Mouse (Mus musculus): ENCODE measurements around the gene Hps5.
"Not testable (repeated sequence)": the region's sequence is repeated elsewhere in the genome, so short reads cannot be mapped to it uniquely, and the experiment has no call there.

Hps5 gene

DNA sequence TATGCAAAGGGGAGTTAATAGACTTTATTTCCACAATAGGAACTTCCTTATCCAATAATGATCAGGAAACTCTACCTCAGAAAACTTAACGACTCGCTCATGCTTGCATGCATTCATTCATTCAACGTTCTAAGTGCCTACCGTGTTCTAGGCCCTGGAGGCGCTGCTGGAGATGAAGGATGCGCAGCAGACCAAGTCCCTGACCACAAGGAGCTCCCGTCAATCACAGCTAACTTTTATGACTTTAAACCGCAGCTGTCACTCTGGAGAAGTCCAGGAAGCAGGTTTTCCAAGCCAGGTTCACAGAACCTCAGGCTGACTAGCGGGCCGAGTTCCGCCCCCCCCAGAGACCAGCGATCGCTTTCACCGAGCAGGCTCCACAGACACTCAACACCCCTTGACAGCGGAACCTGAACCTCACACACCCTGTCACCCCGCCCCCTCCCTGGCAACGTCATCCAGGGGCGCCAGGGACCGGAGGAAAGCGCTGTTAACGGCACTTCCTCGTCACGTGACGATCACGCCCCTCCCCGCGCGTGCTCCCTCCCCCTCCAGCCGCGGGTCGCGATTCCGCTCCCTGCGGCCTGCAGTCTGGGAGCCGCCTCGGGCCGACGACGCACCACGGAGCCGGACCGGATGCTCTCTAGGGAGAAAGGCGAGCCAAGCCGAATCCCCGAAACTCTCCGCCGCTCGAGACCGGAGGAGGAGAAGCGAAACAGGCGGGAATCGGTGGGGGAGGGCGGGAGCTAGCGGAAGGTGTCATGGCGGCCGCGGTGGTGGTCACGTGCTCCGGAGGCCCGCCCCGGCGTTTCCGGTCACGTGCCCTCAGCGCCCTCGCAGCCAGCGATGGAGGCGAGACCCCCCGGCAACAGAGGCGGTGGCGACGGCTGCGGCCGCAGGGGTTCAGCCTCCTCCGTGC is at the start of gene Hps5, which contains the start of gene Gtf2h1:
Gene Hps5, minus strand, starts transcription at position 778 of the 919 bp plus-strand sequence.
Gene Gtf2h1, plus strand, starts transcription at position 817 of the 919 bp plus-strand sequence.
- DNase-seq = peak; percentile 99

GRCm38 (mm10) chr7:46845211-46845977 is 49.5 kb upstream of the Hps5 start:
- peak; percentile 97 for DNase-seq

DNA sequence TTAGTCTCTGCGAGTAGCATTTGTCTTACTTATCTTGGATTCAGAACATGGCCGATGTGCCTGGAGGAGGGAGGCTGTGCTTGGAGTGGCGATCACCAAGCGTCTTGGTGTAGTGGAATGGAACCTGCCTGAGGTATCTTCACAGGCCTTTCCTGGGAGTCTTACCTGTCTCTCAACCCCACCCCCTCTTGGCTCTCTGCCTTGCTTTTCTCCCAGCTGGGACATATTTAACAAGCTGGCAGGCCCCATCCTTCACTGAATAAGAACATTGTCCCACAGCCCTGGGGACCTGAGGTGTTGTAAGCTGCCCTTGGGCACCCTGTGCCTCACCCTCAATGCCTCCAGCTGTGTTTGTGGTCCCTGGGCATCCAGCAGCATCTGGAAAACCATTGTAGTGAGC is 47.7 kb upstream of the Hps5 start:
- no peak for DNase-seq

DNA sequence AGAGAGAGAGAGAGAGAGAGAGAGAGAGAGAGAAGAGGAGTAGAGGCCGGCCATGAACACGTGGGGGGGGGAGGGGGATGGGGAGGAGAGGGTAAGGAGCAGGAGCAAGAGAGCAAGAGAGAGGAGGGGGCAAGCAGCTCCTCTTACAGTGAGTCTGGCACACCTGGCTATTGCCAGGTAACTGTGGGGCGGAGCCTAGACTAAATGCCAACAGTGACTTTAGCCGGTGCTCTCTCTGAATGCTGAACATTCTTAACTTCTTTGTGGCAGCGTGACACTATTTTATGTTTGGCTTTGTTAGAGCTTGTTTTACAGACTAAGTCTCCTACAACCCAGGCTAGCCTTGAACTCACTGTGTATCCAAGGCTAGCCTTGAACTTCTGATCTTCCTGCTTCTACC is 46.4 kb upstream of the Hps5 start:
- DNase-seq = peak in 1 of 2 experiments; percentile 47

- no peak for DNase-seq
These were observed 45.1 kb upstream of the Hps5 start, which contains the start of gene Ldha for GRCm38 (mm10) chr7:46840787-46841525. Ldha (plus strand) TSS chr7:46841475.

- DNase-seq = peak in 1 of 2 experiments; percentile 63
These were observed 44.5 kb upstream of the Hps5 start for GRCm38 (mm10) chr7:46840326-46840725.

DNA sequence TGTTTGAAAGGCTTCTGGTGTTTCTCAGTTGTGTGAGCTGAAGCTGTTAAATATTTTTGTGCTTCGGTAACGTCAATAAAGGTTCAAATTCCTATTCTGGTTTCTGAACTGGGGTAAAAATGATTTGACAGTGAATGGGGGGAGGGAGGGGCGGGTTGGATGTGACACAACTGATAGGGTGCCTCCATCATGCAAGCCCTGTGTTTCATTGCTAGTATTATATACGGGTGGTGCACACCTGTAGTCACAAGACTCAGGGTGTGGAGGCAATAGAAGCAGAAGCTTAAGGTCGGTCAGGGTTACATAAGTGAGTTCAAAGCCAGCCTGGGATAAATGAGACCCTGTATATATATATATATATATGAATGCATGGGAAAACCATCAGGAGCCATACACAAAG is 44.0 kb upstream of the Hps5 start:
- DNase-seq = no peak

GRCm38 (mm10) chr7:46839446-46839845 is 43.6 kb upstream of the Hps5 start:
- DNase-seq = peak; percentile 76 to 89

DNA sequence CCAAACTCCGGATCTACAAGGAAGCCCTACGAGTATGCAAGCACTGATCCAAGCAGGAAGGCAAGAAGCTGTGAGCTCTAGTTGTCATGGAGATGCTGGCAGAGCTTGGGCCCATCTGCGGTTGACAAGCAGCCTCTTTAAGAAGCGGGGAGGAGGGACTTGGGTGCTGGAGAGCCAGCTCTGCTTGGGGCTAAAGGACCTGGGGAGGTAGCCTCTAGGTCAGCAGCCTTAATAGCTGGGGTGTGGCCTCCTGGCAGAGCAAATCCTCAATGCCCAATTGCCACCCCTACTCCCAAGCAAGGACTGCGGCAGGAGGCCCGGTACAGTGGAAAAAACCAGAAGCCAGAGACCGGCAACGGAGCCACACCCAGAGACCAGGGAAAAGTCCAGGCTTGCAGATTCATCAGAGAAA is 43.0 kb upstream of the Hps5 start:
- DNase-seq = peak; percentile 80 to 94

GRCm38 (mm10) chr7:46838104-46838671 is 42.3 kb upstream of the Hps5 start:
- peak; percentile 65 to 81 for DNase-seq

GRCm38 (mm10) chr7:46837073-46837472 is 41.2 kb upstream of the Hps5 start:
- DNase-seq = no peak

- DNase-seq = no peak
These were observed 40.5 kb upstream of the Hps5 start for GRCm38 (mm10) chr7:46836357-46836756.

DNA sequence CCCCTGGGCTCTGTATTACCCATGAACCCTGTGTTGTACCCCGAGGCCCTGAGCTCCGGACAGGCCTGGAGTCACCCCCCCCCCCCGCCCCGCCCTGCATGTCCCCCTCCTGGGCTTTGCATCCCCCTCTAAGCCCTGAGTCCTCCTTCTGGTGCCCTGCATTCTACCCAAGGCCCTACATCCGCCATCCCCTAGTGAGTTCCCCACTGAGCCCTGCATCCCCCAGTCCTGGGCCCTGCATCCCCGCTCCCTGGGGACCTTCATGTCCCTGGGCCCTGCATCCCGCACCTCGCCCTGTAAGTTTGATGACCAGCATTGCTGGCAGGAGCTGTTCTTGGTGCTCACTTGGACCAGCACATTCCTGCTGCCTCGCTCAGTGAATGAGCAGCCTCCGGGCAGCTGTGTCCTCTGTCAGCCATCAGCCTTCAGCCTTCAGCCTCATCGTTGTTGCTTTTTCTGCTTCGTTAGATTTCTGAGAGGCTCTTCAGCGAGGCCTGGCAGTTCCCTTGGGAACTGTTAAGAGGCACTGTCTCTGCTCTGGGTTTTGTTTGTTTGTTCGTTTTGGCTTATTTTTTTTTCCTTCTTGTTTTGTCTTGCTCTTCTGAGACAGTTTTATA is 39.2 kb upstream of the Hps5 start:
- DNase-seq = peak in 1 of 2 experiments; percentile 49

DNA sequence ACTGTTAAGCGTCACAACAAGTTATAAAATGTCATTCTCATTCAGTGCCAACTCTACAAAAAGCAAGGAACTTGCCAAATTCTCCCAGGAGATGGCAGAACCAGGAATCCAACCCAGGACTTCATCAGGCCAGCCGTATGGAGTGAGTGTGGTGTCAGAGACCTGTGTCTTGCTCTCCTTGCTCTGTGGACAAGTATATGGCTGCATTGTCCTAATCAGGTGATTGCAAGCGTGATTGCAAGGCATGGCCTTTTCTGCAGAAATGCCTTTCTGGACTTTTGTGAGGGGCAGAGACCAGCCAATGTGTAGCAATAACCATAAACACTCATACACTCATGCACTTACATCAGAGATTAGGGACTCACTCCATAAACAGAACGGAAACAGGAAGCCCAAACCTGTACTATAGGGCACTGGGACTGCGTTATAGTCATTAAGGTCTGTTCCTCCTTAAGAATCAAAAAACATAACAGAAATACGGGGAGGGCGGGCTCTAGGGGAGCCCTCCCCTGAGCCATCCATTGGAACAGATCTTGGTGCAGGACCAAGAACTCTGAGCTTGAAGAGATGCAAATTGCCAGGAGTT is 37.9 kb upstream of the Hps5 start:
- DNase-seq = no peak

- DNase-seq = peak; percentile 90 to 93
These were observed 37.4 kb upstream of the Hps5 start for GRCm38 (mm10) chr7:46833266-46833665.

DNA sequence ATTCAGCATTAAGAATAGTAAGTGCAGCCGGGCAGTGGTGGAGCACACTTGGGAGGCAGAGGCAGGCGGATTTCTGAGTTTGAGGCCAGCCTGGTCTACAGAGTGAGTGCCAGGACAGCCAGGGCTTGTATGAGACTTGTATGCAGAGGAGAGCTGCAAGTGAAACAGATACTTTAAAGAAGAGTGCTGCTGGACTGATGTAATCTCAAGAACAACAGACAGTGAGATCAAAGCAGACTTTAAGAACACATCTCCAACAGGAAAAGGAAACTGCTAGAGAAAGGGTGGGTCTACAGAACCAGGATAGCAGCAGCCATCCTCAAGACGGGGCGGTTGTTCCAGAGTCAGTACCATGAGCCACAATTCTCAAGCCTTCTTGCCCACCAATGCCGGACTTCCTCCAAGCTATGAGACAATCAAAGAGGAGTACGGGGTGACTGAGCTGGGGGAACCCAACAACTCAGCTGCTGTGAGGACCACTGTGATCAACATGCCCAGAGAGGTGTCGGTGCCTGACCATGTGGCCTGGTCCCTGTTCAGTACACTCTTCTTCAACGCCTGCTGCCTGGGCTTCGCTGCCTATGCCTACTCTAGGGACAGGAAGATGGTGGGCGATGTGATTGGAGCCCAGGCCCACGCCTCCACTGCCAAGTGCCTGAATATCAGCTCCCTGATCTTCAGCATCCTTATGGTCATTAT is 36.4 kb upstream of the Hps5 start:
- not testable (repeated sequence) for DNase-seq

DNA sequence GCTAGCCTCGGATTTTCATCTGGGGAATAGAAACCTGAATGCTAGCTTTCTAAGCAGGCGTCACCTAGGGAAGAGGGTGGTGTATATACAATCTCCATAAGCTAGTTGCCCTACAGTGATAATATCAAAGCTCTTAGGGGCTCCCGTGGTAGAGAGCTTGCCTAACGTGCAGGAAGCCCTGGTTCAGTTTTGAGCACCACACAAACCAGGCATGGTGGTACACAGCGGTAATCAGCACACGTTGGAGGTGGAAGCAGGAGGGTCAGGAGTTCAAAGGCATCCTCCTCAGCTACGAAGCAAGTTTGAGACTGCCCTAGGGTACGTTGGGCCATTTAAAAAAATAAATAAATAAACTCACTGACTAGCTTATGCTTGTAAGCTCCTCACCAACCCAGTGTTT is 35.8 kb upstream of the Hps5 start:
- DNase-seq = no peak

DNA sequence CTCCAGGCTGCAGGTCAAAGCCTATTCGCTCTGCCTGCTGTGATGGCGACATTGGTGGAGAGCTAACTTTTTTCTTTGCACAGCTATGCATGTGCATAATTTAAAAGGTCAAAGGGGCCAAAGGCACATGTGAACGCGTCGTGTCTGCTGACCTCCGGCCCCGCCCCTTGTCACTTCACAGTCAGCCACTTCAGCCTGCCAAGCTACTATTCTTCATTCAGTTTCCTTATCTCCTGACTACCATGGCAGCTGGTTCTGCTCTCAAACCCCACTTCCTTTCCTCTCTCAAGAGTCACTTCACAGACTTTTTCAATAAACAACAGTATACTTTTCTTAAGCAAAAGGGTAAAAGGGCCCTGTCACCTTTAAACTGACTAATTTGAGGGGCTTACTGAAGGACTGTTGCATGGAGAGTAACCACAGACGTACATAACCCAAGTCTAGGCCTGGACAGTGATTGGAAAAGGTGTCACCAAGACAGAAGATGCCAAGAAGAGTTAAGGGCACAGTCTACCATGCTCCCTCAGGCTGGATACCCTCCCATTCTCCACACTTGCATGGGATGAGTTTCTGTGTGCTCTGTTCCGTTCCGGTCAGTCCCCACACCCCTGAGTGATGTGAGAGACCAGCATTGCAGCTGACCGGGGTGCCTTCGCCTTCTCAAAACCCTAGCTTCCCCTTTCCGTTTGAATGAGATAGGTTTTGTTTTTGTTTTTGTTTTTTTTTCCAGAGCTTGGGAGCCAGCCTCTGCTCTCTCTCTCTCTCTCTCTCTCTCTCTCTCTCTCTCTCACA is 35.1 kb upstream of the Hps5 start:
- peak in 1 of 2 experiments; percentile 54 for DNase-seq

GRCm38 (mm10) chr7:46829911-46830310 is 34.0 kb upstream of the Hps5 start:
- peak; percentile 43 to 70 for DNase-seq

DNA sequence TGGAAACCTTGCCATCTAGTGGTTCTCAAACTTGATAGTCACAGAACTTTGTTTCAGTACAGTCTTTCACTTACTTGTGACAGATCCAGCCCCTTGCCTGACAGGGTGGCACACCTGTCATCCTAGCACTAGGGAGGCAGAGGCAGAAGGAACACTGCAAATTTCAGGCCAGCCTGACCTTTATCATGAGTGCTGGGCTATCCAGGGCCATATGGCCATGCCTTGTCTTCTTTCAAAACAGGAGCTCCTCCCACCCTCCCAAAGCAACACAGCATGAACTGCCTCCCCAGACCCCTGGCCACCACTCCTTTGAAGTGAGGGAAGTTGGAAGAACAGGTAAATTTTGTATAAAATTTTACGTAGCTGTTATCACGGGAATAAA is 31.9 kb upstream of the Hps5 start:
- DNase-seq = no peak
